Mouse (Mus musculus): ENCODE results near the gene Uts2.

DNA sequence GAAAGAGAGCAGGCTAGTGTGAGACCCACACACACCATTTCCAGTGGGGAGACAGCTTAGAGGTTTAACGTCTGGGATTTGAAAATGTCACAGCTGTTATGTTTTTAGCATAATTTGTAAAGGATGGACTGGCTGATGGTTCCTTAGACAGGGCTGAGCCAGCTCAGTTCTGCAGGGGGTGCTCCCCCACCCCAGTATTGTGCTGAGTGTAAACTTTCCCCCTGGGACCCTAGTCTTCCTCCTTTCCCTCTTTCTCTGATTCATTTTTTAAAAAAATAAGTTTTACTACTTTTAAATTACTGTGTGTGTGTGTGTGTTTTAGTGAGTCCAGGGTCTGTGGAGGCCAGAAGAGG, 39.8 kb upstream of the Uts2 start:
- TF ChIP-seq CTCF (conservative IDR thresholded peaks at IDR 0.05; ENCODE audit: insufficient read depth, insufficient read length, low read depth, low read length) (no peak), POLR2A (IDR thresholded peaks at IDR 0.05; ENCODE audit: low read depth, low read length) (no peak)

Data from kidney, adult 2 months (tissue).